Mouse (Mus musculus) right cerebral cortex, postnatal 4 days (tissue): ENCODE data around the gene Srpr.

ENCODE experiments used
- DNase-seq: peaks from one replicate; pipeline ENCODE4 v3.0.0-alpha.2; 2022

Gene Srpr

GRCm38 (mm10) chr9:35192983-35193542 is 6.9 kb upstream of the Srpr start:
- no peak for DNase-seq

- DNase-seq = no peak
Measured at GRCm38 (mm10) chr9:35194048-35194447, 5.9 kb upstream of the Srpr start.

DNA sequence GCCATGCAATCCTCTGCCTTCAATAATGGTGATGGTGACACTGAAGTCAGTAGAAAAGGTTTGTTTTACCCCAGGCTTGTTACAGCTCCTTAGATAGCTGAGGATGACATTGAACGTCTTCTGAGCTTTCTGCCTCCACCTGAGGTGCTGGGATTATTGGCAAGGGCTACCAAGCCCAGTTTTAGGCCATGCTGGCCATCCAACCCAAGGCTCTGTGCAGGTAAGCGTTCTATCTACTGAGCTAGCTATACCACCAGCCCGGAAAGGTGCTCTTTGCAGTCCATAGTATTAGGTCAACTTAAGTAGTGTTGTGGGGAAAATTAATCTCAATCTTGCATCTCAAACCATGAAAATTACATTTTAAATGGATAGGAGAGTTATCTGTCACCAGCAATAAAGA is 2.4 kb upstream of the Srpr start:
- no peak for DNase-seq

- DNase-seq = no peak
Measured at GRCm38 (mm10) chr9:35198351-35198750, 1.6 kb upstream of the Srpr start.

- DNase-seq = no peak
Measured at GRCm38 (mm10) chr9:35198945-35199771, 817 bp upstream of the Srpr start.

GRCm38 (mm10) chr9:35200529-35201060 is 620 bp downstream of the Srpr start:
- DNase-seq = no peak

DNA sequence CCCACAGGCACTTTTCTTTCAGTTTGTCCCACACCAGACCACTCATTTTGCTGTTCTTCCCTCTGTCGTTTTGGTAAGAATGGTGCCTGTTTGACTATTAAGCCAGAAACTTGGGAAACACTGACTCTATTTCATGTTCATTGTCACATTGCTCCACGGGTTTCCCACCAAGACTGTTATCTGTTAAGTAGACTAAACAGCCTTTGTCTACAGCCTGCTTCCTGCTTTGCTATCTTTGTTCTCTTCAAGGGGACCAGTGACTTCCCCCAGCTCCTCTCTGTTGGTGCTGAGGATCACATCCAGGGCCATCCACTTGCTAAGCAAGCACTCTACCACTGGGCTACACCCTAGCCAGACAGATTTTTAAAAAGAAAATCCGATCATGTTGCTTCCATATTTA is 3.6 kb downstream of the Srpr start:
- no peak for DNase-seq

GRCm38 (mm10) chr9:35204421-35204820 is 4.4 kb downstream of the Srpr start:
- no peak for DNase-seq

DNA sequence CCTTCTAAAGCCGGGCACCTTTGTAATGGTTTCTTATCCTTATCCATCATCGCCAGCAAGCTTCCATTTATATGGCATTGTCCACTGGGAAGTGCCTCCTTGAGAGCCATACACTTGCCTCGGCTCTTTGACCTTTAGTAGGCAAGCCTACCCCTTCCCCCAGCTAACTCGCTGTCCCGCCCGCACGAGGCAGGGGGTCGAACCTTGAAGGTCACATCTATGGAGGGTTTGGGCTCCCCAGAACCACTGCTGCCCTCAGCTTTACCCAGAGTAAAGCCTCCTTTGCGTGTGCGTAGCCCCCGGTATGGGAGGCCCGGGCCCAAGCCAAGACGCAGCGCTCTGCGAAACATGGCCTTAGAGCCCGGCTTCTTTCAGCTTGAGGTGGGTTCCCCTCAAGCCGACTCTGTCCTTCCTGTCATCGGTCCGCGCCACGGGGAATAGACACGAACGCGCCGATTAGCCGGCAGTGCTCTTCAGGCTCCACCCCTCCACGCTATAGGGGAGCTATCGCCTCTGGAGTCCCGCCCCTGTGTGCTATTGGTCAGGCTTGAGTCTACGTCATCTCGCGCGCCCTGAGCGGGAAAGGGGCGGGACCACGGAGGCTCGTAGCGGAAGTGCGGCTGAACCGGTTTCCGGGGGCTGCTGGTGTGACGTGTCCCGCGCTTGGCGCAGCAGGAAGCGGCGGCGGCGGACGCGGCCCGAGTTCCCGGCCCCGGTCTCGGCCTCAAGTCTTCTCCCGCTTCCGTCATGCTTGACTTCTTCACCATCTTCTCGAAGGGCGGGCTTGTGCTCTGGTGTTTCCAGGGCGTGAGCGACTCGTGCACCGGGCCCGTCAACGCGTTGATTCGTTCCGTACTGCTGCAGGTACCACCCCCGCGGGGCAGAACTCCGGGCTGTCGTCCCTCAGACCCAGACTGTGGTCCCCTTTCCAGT is 10.8 kb downstream of the Srpr start, which contains the start of gene Foxred1:
Foxred1 (minus strand) TSS at position 514 of the 933 bp plus-strand sequence.
- peak; percentile 97 for DNase-seq

DNA sequence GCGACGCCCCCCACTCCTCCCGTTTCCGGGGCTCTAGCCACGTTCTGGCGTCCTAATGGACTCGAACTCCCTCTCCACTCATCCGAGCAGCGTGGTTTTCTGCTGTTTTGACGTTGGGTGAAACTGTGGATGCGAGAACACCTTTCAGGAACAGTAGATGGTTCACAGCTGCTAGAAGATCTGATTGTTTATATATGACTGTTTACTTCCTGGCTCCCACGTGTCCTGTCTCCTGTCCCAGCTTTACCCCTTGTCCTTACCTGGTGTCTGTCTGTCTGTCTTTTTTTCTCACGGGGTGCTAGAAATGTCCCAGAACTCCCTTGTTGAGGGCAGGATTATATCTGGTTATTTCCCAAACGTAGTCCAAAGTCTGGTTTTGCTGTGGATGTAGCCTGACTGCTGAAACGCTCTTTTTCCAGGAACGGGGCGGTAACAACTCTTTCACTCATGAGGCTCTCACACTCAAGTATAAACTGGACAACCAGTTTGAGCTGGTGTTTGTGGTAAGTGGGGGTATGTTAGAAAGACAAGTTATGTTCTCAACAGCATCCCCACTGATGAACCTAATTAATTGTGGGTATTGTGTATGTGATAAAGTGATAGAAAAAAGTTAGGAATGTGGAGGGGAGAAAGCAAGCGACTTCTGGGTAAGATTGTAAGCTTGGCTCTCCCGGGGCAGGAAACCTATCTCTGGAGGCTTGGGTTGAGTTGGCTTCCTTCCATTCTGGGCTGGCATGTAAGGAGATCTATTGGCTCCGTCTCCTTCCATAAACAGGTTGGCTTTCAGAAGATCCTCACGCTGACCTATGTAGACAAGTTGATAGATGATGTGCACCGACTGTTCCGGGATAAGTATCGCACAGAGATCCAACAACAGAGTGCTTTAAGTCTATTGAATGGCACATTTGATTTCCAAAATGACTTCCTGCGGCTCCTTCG is 11.9 kb downstream of the Srpr start:
- DNase-seq = no peak

DNA sequence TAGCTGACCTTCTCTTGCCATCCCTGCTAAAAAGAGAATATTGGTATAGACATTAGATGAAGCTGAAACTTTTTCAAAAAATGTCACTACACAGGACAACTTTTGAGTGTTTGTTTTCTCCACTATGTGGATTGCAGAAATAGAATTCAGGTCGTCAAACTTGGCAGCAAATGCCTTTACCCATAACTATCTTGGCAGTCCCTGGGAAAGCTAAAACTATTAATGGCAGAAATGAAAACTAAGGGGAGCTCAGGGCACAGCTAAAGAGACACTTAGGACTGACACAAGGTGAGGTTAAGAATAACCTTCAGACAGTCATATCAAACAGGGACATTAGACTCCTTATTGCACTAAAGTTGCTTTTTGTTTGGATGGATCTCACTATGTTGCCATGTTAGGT is 18.0 kb downstream of the Srpr start:
- DNase-seq = no peak

GRCm38 (mm10) chr9:35223466-35223865 is 23.5 kb downstream of the Srpr start:
- no peak for DNase-seq

- no peak for DNase-seq
Measured at GRCm38 (mm10) chr9:35228671-35229070, 28.7 kb downstream of the Srpr start.

GRCm38 (mm10) chr9:35235996-35236395 is 36.0 kb downstream of the Srpr start:
- DNase-seq = no peak

- no peak for DNase-seq
Measured at GRCm38 (mm10) chr9:35238371-35238770, 38.4 kb downstream of the Srpr start.

GRCm38 (mm10) chr9:35238915-35239571 is 39.1 kb downstream of the Srpr start:
- DNase-seq = no peak

GRCm38 (mm10) chr9:35239734-35240133 is 39.8 kb downstream of the Srpr start:
- DNase-seq = no peak

- DNase-seq = no peak
Measured at GRCm38 (mm10) chr9:35247405-35247804, 47.4 kb downstream of the Srpr start.

- DNase-seq = no peak
Measured at GRCm38 (mm10) chr9:35249476-35249875, 49.5 kb downstream of the Srpr start.

GRCm38 (mm10) chr9:35257365-35257764 is 57.4 kb downstream of the Srpr start:
- no peak for DNase-seq

- DNase-seq = no peak
Measured at GRCm38 (mm10) chr9:35262418-35262817, 62.4 kb downstream of the Srpr start.
